Mouse (Mus musculus) E14TG2a.4 (cell line): Measurements from ENCODE around the gene Spin1.

Experiments
- CTCF ChIP-seq: conservative IDR thresholded peaks from 2 replicates; pipeline ENCODE4 v1.5.1; 2014; ENCODE audit warnings: low read length
- POU5F1 ChIP-seq: IDR thresholded peaks from 2 replicates; pipeline ENCODE4 v1.6.1; 2014; ENCODE audit warnings: low read length, borderline replicate concordance

DNA sequence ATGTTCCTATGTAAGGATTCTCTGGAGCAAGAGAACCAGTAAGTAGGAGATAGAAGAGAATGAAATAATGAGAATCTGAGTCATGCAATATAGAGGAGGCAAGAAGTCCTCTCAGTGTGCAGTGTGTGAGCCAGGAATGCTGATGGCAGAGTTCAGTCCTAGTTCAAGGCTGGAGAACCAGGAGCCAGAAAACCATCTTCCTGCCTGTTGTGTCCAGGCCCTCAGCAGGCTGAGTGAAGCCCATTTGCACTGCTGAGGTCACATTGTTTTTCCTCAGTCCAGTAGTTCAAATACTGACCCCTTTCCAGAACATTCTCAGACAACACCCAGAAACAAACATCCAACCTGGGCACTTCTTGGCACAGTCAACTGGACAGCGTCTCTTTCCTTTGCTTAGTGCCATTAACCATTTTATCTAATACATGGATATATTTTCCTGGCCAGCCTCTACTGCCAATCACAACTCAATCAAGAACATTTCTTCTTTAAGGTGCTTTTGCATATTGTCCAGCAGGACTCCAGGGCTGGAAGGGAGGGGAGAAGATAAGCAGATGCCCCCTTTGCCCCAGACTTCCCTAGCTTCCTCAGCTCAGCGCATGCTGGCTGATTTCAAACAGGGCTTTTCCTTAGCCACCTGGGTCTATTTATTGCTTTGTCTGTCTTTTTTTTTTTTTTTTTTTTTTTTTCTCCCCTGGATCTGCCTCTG lies 36.5 kb downstream of the Spin1 start:
- TF ChIP-seq CTCF: no peak
- TF ChIP-seq POU5F1: no peak
